Mouse (Mus musculus): ENCODE results near the gene Pigl. TPM values are rescaled to one million over a fixed set of nuclear protein-coding genes. Genes with fewer than 3 reads are reported as not detected.
A peak's percentile ranks its signal among the peaks of the same experiment; 100 is the strongest.
"Not testable (repeated sequence)": the region's sequence is repeated elsewhere in the genome, so short reads cannot be mapped to it uniquely, and the experiment has no call there.

The Pigl gene
- 9.9 and 13.9 TPM in 2 replicates for total RNA-seq (2017)

DNA sequence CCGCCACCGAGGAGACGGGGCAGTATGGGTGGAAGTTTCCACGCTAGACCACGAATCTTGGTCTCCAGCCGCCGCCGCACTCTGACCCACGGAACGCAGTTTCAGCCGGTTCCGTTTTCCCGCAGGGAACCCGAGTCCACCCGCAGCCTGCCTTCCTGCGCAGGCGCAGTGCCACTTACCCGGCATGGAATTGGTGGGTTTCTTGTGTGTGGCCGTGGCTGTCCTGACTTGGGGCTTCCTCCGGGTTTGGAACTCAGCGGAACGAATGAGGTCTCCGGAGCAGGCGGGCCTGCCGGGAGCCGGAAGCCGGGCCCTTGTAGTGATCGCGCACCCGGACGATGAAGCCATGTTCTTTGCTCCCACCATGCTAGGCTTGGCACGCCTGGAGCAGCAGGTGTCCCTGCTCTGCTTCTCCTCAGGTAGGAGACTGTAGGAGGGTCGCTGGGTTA, at the start of gene Pigl, which contains the start of gene Ncor1:
Gene Pigl (plus strand): TSS at position 185 of the 449 bp plus-strand sequence.
Gene Ncor1 (minus strand): TSS at position 266 of the 449 bp plus-strand sequence.
- ATAC-seq (ENCODE audit: extremely low read depth, insufficient number of reproducible peaks, low FRiP score, poor library complexity, severe bottlenecking) = peak; percentile 38

GRCm38 (mm10) chr11:62408848-62409247, 49.4 kb upstream of the Pigl start:
- ATAC-seq (ENCODE audit: extremely low read depth, insufficient number of reproducible peaks, low FRiP score, poor library complexity, severe bottlenecking) = no peak

DNA sequence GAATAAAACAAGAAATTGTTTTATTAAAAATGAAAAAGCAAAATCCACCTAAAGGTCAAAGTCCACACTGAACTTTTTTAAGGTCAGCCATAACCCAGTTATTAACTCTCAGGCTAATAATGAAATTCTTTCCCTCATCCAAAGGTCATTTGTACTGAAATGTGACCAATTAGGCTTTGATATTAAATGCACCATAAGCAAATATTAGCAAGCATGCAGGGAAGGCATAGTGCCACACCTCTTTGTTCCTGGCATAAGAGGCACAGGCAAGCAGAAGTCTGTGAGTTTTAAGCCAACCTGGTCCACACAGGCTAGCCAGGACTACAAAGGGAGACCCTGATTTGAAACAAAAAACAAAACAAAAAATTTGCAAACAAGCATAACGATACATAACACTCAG, 48.6 kb upstream of the Pigl start:
- ATAC-seq (ENCODE audit: extremely low read depth, insufficient number of reproducible peaks, low FRiP score, poor library complexity, severe bottlenecking) = no peak

DNA sequence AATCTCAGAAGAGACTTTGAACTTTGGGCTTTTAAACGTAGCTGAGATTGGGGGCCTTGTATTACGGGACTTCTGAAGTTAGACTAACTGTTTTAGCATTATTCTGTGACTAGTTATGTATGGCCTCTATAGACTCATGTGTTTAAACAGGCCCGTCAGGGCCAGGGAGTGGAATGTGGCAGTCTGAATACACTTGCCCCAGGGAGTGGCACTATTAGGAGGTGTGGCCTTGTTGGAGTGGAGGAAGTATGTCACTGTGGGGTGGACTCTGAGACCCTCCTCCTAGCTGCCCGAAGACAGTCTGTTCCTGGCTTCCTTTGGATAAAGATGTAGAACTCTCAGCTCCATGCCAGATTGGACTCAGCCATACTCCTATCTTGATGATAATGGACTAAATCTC, 43.2 kb upstream of the Pigl start:
- ATAC-seq (ENCODE audit: extremely low read depth, insufficient number of reproducible peaks, low FRiP score, poor library complexity, severe bottlenecking) = no peak

- ATAC-seq (ENCODE audit: extremely low read depth, insufficient number of reproducible peaks, low FRiP score, poor library complexity, severe bottlenecking) = no peak
Observed at GRCm38 (mm10) chr11:62424525-62424924, 33.7 kb upstream of the Pigl start.

- no peak for ATAC-seq (ENCODE audit: extremely low read depth, insufficient number of reproducible peaks, low FRiP score, poor library complexity, severe bottlenecking)
Observed at GRCm38 (mm10) chr11:62426266-62426665, 32.0 kb upstream of the Pigl start.

DNA sequence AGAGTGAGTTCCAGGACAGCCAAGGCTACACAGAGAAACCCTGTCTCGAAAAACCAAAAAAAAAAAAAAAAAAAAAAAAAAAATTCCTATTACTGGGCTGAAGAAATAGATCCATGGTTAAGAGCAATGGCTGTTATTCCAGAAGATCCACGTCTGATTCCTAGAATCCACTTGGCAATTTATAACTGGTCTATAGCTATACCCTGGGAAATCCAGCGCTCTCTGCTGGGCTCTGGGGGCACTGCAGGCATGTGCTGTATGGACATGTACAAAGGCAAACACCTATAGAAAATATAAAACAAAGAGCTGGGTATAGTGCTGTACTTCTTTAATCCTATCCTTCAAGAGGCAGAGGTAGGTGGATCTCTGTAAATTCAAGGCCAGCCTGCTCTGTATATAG, 31.2 kb upstream of the Pigl start:
- 0 out of 2 replicates have a peak, but pooled peaks have one; percentile 41 for ATAC-seq (ENCODE audit: extremely low read depth, insufficient number of reproducible peaks, low FRiP score, poor library complexity, severe bottlenecking)

DNA sequence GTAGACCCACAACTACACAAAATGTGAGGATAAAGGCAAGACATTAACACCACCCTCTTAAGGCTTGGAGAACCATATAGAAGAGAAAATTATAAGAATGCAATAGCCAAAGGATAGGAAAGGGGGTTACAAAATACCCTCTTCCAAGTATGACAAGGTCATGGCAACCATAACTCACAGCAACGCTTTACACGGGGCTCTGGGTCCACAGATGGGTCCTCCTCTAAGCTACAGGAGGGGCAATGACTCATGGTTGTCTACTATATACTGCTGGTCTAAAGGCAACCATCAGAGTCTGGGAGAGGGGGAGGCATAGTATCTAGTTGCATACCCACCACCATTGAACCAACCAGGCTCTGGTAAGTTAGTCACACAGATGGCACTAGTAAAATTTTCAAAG, 26.0 kb upstream of the Pigl start:
- ATAC-seq (ENCODE audit: extremely low read depth, insufficient number of reproducible peaks, low FRiP score, poor library complexity, severe bottlenecking) = no peak

DNA sequence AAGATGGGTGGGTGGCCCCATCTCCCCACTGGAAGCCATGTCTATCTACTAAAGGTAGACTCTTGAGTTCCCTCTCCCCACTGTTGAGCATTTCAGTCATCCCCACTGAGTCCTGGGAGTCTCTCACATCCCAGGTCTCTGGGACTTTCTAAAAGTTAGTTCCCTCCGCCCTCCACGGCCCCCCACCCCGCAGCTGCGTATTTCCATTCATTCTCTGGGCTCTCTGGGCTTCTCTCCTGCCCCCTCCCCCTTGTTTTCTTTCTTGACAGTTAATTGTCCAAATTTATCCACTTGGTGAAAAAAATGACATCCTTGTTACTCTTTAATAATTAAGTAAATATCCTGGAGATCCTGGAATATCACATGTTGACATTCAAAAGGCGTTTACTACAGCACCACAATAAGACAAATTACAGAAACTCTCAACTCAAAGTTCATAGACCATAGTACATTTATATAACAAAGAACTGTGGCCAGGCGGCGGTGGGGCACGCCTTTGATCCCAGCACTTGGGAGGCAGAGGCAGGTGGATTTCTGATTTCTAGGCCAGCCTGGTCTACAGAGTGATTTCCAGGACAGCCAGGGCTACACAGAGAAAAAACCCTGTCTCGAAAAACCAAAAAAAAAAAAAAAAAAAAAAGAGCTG, 17.5 kb upstream of the Pigl start:
- ATAC-seq (ENCODE audit: extremely low read depth, insufficient number of reproducible peaks, low FRiP score, poor library complexity, severe bottlenecking) = no peak

- ATAC-seq (ENCODE audit: extremely low read depth, insufficient number of reproducible peaks, low FRiP score, poor library complexity, severe bottlenecking) = no peak
Observed at GRCm38 (mm10) chr11:62445799-62446198, 12.5 kb upstream of the Pigl start.

DNA sequence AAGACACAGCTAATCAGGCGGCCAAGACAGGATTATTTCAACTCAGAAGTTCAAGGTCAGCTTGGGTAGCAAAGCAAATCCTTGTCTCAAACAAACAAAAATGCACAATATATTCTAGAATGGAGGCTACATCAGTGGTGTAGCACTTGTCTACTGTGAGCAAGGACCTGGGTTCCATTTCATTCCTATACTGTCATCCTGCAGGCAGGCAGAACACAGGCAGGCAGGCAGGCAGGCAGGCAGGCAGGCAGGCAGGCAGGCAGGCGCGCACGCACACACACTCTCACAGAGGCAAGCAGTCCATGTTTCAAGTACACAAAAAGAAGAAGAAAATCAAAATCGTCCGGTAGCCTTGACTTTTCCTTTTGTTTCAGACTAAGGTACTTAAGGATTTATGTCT, 9.3 kb upstream of the Pigl start:
- no peak for ATAC-seq (ENCODE audit: extremely low read depth, insufficient number of reproducible peaks, low FRiP score, poor library complexity, severe bottlenecking)

DNA sequence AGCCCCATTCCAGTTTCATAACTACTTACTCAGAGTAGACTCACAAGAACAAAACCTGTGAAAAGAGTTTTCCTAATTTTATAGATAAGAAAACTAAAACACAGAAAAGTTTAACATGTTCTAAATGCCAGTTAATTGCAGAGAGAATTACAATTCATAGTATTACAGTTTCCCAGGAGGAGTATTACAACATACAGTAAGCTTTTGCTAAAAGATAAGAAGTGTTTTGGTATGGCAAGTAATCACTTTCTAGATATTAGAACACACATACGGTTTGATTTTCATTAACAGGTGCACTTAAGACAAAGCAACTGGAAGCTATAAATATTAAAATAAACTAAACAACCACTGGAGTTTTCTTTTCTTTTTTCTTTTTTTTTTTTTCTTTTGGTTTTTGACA, 3.1 kb upstream of the Pigl start:
- ATAC-seq (ENCODE audit: extremely low read depth, insufficient number of reproducible peaks, low FRiP score, poor library complexity, severe bottlenecking) = no peak

- no peak for ATAC-seq (ENCODE audit: extremely low read depth, insufficient number of reproducible peaks, low FRiP score, poor library complexity, severe bottlenecking)
Observed at GRCm38 (mm10) chr11:62456021-62456482, 2.2 kb upstream of the Pigl start.

DNA sequence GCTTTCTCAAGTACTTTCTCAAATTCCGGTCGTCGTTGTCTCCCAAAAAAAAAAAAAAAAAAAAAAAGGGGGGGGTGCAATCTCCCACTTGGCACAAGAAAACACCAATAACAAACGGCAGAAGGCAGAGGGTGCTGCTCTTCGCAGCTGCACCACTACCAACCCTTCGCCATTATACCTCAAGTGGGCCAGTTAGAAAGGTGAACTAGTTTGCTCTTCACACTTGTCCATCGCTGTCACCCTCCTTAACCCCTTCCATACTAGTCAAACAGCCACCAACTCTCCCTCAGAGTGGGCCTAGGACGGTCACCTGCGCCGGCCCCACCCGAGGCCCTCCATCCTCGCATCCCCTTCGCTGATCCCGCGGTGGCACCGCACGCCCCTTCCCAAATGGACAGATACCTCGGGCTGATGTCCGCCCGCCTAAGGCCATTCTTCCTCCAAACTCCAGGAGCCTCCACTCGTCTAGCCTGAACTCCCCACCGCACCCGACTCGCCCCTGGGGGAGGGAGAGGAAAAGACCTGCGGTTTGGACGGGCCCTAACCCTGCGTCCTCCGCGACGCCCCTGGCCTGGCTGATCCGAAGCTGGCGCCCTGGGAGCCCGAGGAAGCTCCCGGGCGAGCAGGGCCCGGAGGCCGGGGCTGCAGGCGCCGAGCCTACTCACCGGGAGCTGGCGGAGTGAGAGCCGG, 1.6 kb upstream of the Pigl start:
- ATAC-seq (ENCODE audit: extremely low read depth, insufficient number of reproducible peaks, low FRiP score, poor library complexity, severe bottlenecking) = peak; percentile 30; the same call in 1 of the 2 replicates

- ATAC-seq (ENCODE audit: extremely low read depth, insufficient number of reproducible peaks, low FRiP score, poor library complexity, severe bottlenecking) = peak; percentile 92
Observed at GRCm38 (mm10) chr11:62457241-62457890, 894 bp upstream of the Pigl start.

GRCm38 (mm10) chr11:62457891-62458270, 379 bp upstream of the Pigl start:
- no peak for ATAC-seq (ENCODE audit: extremely low read depth, insufficient number of reproducible peaks, low FRiP score, poor library complexity, severe bottlenecking)

DNA sequence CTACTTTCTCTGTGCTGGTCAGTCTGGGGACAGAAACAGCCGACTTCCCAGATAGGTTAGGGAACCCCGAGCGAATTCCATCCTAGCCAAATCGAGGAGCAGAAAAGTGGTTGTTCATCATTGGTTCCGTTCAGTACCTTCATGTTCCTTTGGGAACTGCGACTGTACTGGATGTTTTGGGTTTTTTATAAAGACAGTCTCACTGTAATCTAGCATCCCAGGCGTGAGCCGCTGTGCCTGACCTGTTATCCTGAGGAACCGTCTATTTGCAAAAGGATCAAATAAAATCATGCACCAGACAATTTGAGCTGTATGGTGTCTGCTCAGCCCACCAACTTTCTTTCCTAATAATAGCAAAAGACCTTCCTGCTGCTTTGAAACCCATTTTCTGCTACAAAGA, 520 bp downstream of the Pigl start:
- ATAC-seq (ENCODE audit: extremely low read depth, insufficient number of reproducible peaks, low FRiP score, poor library complexity, severe bottlenecking) = no peak

DNA sequence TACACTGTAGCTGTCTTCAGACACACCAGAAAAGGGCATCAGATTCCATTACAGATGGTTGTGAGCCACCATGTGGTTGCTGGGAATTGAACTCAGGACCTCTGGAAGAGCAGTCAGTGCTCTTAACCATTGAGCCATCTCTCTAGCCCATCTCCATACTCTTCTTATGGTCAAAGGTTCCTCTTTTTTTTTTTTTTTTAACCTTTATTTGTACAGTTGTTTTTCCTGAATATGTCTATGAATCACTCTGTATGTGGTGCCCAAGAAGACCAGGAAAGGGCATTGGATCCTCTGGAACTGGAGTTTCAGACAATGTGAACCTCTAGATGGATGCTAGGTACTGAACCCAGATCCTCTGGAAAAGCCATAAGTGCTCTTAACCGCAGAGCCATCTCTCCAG, 4.3 kb downstream of the Pigl start:
- not testable (repeated sequence) for ATAC-seq (ENCODE audit: extremely low read depth, insufficient number of reproducible peaks, low FRiP score, poor library complexity, severe bottlenecking)

DNA sequence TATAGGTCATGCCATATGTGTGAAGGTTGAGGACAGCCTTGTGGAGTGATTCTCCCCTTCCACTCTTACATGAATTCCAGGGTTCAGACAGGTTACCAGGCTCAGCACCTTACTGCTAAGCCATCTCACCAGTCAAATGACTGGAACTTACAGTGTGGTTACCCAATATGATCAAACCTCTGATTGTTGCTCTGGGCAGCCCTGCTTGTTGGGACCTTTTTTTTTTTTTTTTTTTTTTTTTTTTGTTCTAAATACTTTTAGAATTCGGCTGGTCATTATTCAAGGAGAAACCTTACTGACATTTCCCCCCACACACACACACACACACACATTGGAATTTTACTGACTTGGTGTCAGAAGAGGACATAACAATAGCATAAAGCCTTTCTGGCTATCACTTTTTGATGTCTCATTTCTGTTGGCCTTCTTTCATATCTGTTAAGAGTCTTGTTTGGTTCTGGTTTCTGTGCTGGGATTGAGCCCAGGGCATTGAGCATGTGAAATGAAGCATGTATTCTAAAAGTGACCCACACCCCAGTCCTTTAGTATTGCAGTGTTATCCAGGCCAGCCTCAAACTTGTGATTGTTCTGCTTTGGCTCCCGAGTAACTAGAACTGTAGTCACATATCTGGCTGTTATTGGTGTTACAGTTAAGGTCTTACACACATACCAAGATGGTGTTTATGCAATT, 5.1 kb downstream of the Pigl start:
- ATAC-seq (ENCODE audit: extremely low read depth, insufficient number of reproducible peaks, low FRiP score, poor library complexity, severe bottlenecking) = no peak

Measured in neutrophil, adult 5-6 weeks (primary cell).